In the genomic region with DNA sequence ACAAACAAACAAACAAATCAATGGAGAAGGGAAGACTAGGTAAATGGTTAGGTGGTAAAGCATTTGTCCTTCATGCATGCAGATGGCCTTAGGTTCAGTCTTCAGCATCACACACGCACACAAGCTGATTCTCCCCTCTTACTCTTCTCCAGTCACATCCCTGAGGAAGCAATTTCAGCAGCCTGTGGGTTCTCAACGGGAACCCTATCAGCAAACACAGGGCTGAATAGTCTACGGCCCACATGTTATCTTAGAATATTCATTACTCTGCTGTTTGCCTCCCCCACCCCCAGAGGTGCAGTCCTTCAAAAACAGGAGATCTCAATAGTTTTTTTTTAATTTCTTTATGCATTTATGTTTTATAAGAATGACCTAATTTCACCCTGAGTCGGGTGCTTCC, we compare ENCODE assay signal across 28 mouse cellular contexts. TPM values are rescaled to one million over a fixed set of nuclear protein-coding genes. Genes with fewer than 3 reads are reported as not detected.
DNase-seq lines count a peak whose midpoint lies in the region; ATAC-seq and TF ChIP-seq lines count a peak whose summit lies in the region.
"Had no signal": no experiment of that assay in that cellular context is flagged by ENCODE, and none has a peak within 500 bp of the region (broad histone marks: within the 10 kb centered on the region; RNA-seq: fewer than 3 reads in every experiment).

No protein-coding gene starts in this region.

- TF ChIP-seq CTCF in gastrocnemius, adult 2 months (IDR thresholded peaks at IDR 0.05): no peak

- intact Hi-C loops in gastrocnemius, adult 2 months (cut with DNase I): no loop called here

- no peak for ATAC-seq in megakaryocyte, adult 5-6 weeks (ENCODE audit: poor library complexity, severe bottlenecking)
- peak; percentile 52; the same call in 1 of the 2 replicates for ATAC-seq in erythroid progenitor cell, adult 5-6 weeks (replicated peaks; ENCODE audit: low FRiP score, poor library complexity, severe bottlenecking)
- ATAC-seq in megakaryocyte-erythroid progenitor cell, adult 5-6 weeks (replicated peaks; ENCODE audit: low FRiP score, low TSS enrichment, poor library complexity, severe bottlenecking): peak; percentile 54
- ATAC-seq: activated CD4-positive, CD25-positive, alpha-beta regulatory T cell, adult 4 months; forebrain, embryonic 14.5 days; forebrain, embryonic 16.5 days had no signal

- H3K36me3 ChIP-seq in megakaryocyte, embryonic 14.5 days (replicated peaks; ENCODE audit: low read length): peaks cover 55% of the 10 kb centered on the region
- H3K36me3 ChIP-seq: embryonic facial prominence, embryonic 13.5 days; embryonic facial prominence, embryonic 15.5 days; forebrain, embryonic 10.5 days; forebrain, embryonic 12.5 days had no signal

- H3K27ac ChIP-seq in gastrocnemius, adult 2 months: no peak overlapping the region
- H3K27ac ChIP-seq: embryonic facial prominence, embryonic 13.5 days; embryonic facial prominence, embryonic 15.5 days; forebrain, embryonic 10.5 days; forebrain, embryonic 12.5 days had no signal

- peaks cover 17% of the 10 kb centered on the region for H3K4me1 ChIP-seq in megakaryocyte, embryonic 14.5 days

- peak; percentile 27 for DNase-seq in MEL-GATA-1-ER (ENCODE audit: extremely low read depth, low read depth)
- DNase-seq in T-cell, adult 2 months (ENCODE audit: low spot score): no peak
- DNase-seq in gastrocnemius, adult 2 months: no peak
- no peak for DNase-seq in kidney, postnatal 36 days
- DNase-seq: adrenal gland, adult 8-10 months; adrenal gland, postnatal 14 days; adrenal gland, postnatal 36 days; cerebellum, adult 11-12 months; cerebellum, adult 2 months; cerebellum, adult 9-10 months; cerebellum, postnatal 10 days; cerebellum, postnatal 25 days; embryo, embryonic 11 days had no signal

- H3K4me3 ChIP-seq in megakaryocyte, embryonic 14.5 days (replicated peaks): peak overlapping the region; percentile 38
- no peak overlapping the region for H3K4me3 ChIP-seq in gastrocnemius, adult 2 months
- H3K4me3 ChIP-seq: embryonic facial prominence, embryonic 13.5 days; embryonic facial prominence, embryonic 15.5 days; forebrain, embryonic 10.5 days; forebrain, embryonic 12.5 days had no signal

- H3K9me3 ChIP-seq in megakaryocyte, embryonic 14.5 days: no peaks in the 10 kb centered on the region
- H3K9me3 ChIP-seq: embryonic facial prominence, embryonic 13.5 days; embryonic facial prominence, embryonic 15.5 days; forebrain, embryonic 10.5 days; forebrain, embryonic 12.5 days had no signal

- H3K27me3 ChIP-seq in megakaryocyte, embryonic 14.5 days (replicated peaks): peaks cover 28% of the 10 kb centered on the region

RNA-seq across cellular contexts. Expression of gene Fbxo39, which starts 3.8 kb away (rescaled TPM):
- polyA plus RNA-seq in megakaryocyte, embryonic 14.5 days (2012; ENCODE audit: insufficient read depth, low replicate concordance): not detected in 2 replicates
- total RNA-seq in megakaryocyte, adult 5-6 weeks (2015): 0.58 TPM in 1 of 2 replicates, not detected in the other
- total RNA-seq in megakaryocyte, adult 5-6 weeks (2017): 0.11 TPM in 1 of 2 replicates, not detected in the other
- total RNA-seq in erythroid progenitor cell, adult 5-6 weeks (2015; ENCODE audit: low replicate concordance): not detected in 2 replicates
- not detected in 2 replicates for total RNA-seq in erythroid progenitor cell, adult 5-6 weeks (2017; ENCODE audit: low replicate concordance)
- total RNA-seq in megakaryocyte-erythroid progenitor cell, adult 5-6 weeks (2014; fragmentation: Nextera tagmentation): not detected in 2 replicates
- not detected in 2 replicates for total RNA-seq in megakaryocyte-erythroid progenitor cell, adult 5-6 weeks (2017)
- total RNA-seq in gastrocnemius, adult 2 months (2021): not detected
- total RNA-seq: adrenal gland, adult 18-20 months; adrenal gland, adult 8-10 months; adrenal gland, postnatal 14 days; adrenal gland, postnatal 36 days; common myeloid progenitor, adult 5-6 weeks had no signal
- polyA plus RNA-seq: C2C12; cerebellum, adult 2 months; embryonic facial prominence, embryonic 11.5 days; embryonic facial prominence, embryonic 13.5 days; embryonic facial prominence, embryonic 15.5 days; forebrain, embryonic 10.5 days; forebrain, embryonic 12.5 days; forebrain, embryonic 14.5 days; forebrain, embryonic 16.5 days had no signal

RNA-seq across cellular contexts. Expression of gene Xaf1, which starts 9.1 kb away (rescaled TPM):
- 0.53 and 5.9 TPM in 2 replicates for polyA plus RNA-seq in megakaryocyte, embryonic 14.5 days (2012; ENCODE audit: insufficient read depth, low replicate concordance)
- 57.9 and 72.4 TPM in 2 replicates for total RNA-seq in megakaryocyte, adult 5-6 weeks (2015)
- total RNA-seq in megakaryocyte, adult 5-6 weeks (2017): 39.8 and 43.3 TPM in 2 replicates
- total RNA-seq in erythroid progenitor cell, adult 5-6 weeks (2015; ENCODE audit: low replicate concordance): 13.0 and 74.6 TPM in 2 replicates
- total RNA-seq in erythroid progenitor cell, adult 5-6 weeks (2017; ENCODE audit: low replicate concordance): 18.9 and 26.5 TPM in 2 replicates
- 11.1 and 27.1 TPM in 2 replicates for total RNA-seq in megakaryocyte-erythroid progenitor cell, adult 5-6 weeks (2014; fragmentation: Nextera tagmentation)
- total RNA-seq in megakaryocyte-erythroid progenitor cell, adult 5-6 weeks (2017): 10.1 and 11.1 TPM in 2 replicates
- total RNA-seq in gastrocnemius, adult 2 months (2021): 1 to 10 TPM; 3.4 to 3.7 TPM

RNA-seq across cellular contexts. Expression of gene Slc13a5, which starts 43.5 kb away (rescaled TPM):
- polyA plus RNA-seq in megakaryocyte, embryonic 14.5 days (2012; ENCODE audit: insufficient read depth, low replicate concordance): 0.50 TPM in 1 of 2 replicates, not detected in the other
- not detected in 2 replicates for total RNA-seq in megakaryocyte, adult 5-6 weeks (2015)
- not detected in 2 replicates for total RNA-seq in megakaryocyte, adult 5-6 weeks (2017)
- not detected in 2 replicates for total RNA-seq in erythroid progenitor cell, adult 5-6 weeks (2015; ENCODE audit: low replicate concordance)
- total RNA-seq in erythroid progenitor cell, adult 5-6 weeks (2017; ENCODE audit: low replicate concordance): not detected in 2 replicates
- total RNA-seq in megakaryocyte-erythroid progenitor cell, adult 5-6 weeks (2014; fragmentation: Nextera tagmentation): not detected in 2 replicates
- not detected in 2 replicates for total RNA-seq in megakaryocyte-erythroid progenitor cell, adult 5-6 weeks (2017)
- total RNA-seq in gastrocnemius, adult 2 months (2021): not detected
- total RNA-seq: adrenal gland, adult 18-20 months; common myeloid progenitor, adult 5-6 weeks had no signal
- polyA plus RNA-seq: activated CD4-positive, CD25-positive, alpha-beta regulatory T cell, adult 4 months; embryonic facial prominence, embryonic 11.5 days; forebrain, embryonic 10.5 days; forebrain, embryonic 12.5 days had no signal

RNA-seq across cellular contexts. Expression of gene Tekt1, which starts 51.8 kb away (rescaled TPM):
- polyA plus RNA-seq in megakaryocyte, embryonic 14.5 days (2012; ENCODE audit: insufficient read depth, low replicate concordance): not detected in 2 replicates
- total RNA-seq in megakaryocyte, adult 5-6 weeks (2015): not detected in 2 replicates
- total RNA-seq in megakaryocyte, adult 5-6 weeks (2017): not detected in 2 replicates
- not detected in 2 replicates for total RNA-seq in erythroid progenitor cell, adult 5-6 weeks (2015; ENCODE audit: low replicate concordance)
- not detected in 2 replicates for total RNA-seq in erythroid progenitor cell, adult 5-6 weeks (2017; ENCODE audit: low replicate concordance)
- total RNA-seq in megakaryocyte-erythroid progenitor cell, adult 5-6 weeks (2014; fragmentation: Nextera tagmentation): not detected in 2 replicates
- total RNA-seq in megakaryocyte-erythroid progenitor cell, adult 5-6 weeks (2017): not detected in 2 replicates
- 1 to 10 TPM in 1 of 2 experiments, under 1 TPM in 1; 0.33 to 2.6 TPM for total RNA-seq in gastrocnemius, adult 2 months (2021)
- total RNA-seq: adrenal gland, postnatal 14 days had no signal
- polyA plus RNA-seq: activated CD4-positive, CD25-positive, alpha-beta regulatory T cell, adult 4 months; C2C12 had no signal
